Mouse (Mus musculus) lung, embryonic 16.5 days (tissue): ENCODE results near the gene Arpc3. TPM values are rescaled to one million over a fixed set of nuclear protein-coding genes. Genes with fewer than 3 reads are reported as not detected.

ENCODE experiments used
- ATAC-seq: fragments of 200-750 bp; cut with Nextera tagmentation; 2 replicates; pipeline ENCODE4 v1.8.0; 2017; ENCODE audit warnings: low read depth, mild to moderate bottlenecking, moderate library complexity
- H3K27ac ChIP-seq: fragments of 300-500 bp; sonication (generic); 2 replicates; pipeline ENCODE4 v1.5.1; 2014; ENCODE audit warnings: mild to moderate bottlenecking, control low read depth, low read length
- H3K27me3 ChIP-seq: fragments of 300-500 bp; sonication (generic); 2 replicates; pipeline ENCODE4 v1.6.1; 2014; ENCODE audit warnings: low read depth, low read length, mixed read lengths; ENCODE audit not compliant: control insufficient read depth, insufficient read depth
- H3K36me3 ChIP-seq: fragments of 300-500 bp; sonication (generic); 2 replicates; pipeline ENCODE4 v1.6.1; 2014; ENCODE audit warnings: low read length; ENCODE audit not compliant: control insufficient read depth, insufficient read depth
- H3K4me1 ChIP-seq: fragments of 300-500 bp; sonication (generic); replicated peaks from 2 replicates; pipeline ENCODE4 v1.6.1; 2014; ENCODE audit warnings: low read length, mixed read lengths; ENCODE audit not compliant: control insufficient read depth, insufficient read depth
- H3K4me2 ChIP-seq: fragments of 300-500 bp; sonication (generic); 2 replicates; pipeline ENCODE4 v1.6.1; 2014; ENCODE audit warnings: low read depth, low read length, control low read depth
- H3K4me3 ChIP-seq: fragments of 300-500 bp; sonication (generic); 2 replicates; pipeline ENCODE4 v1.5.1; 2014; ENCODE audit warnings: mild to moderate bottlenecking, low read length, control low read depth
- H3K9ac ChIP-seq: fragments of 300-500 bp; sonication (generic); 2 replicates; pipeline ENCODE4 v1.6.1; 2014; ENCODE audit warnings: low read length, control low read depth
- H3K9me3 ChIP-seq: fragments of 300-500 bp; sonication (generic); 2 replicates; pipeline ENCODE4 v1.6.1; 2016; ENCODE audit warnings: low read length; ENCODE audit not compliant: control insufficient read depth
- WGBS: fragments of 180-500 bp; shearing (Covaris S2); extraction: QIAGEN DNeasy Blood & Tissue Kit; methylation state at CpG from one replicate; pipeline ENCODE4 v1.1.7; 2014; 5-methylcytosine and 5-hydroxymethylcytosine counted together
- polyA plus RNA-seq: library from polyadenylated mRNA; unstranded; fragments of >200 nt; fragmentation: Nextera tagmentation; extraction: Ambion mirVana; gene quantifications from 2 replicates; pipeline ENCODE4 v1.2.1, GENCODE M21; 2015

Arpc3 gene
- polyA plus RNA-seq, 1 experiment from 2014 or later = 162 TPM

- no peaks in the 10 kb centered on the region for H3K9me3 ChIP-seq
- peak overlapping the region; percentile 97 for H3K4me3 ChIP-seq
- peaks cover 9% of the 10 kb centered on the region; the same call in 1 of the 2 replicates for H3K4me1 ChIP-seq
- H3K36me3 ChIP-seq = 0 out of 2 replicates have a peak, but pooled peaks cover 2% of the 10 kb centered on the region
- H3K4me2 ChIP-seq = peak overlapping the region; percentile 90
- no peaks in the 10 kb centered on the region for H3K27me3 ChIP-seq
- H3K9ac ChIP-seq = peak overlapping the region; percentile 92
- H3K27ac ChIP-seq = peak overlapping the region; percentile 55; the same call in 1 of the 2 replicates
- WGBS = 11% methylated on average over 19 of the region's 19 CpGs
- 0 out of 2 replicates have a peak, but pooled peaks have one; percentile 9 for ATAC-seq
Observed at GRCm38 (mm10) chr5:122392227-122393004, 738 bp downstream of the Arpc3 start.

- H3K9ac ChIP-seq = no peak overlapping the region
- H3K36me3 ChIP-seq = peaks cover 5% of the 10 kb centered on the region
- H3K4me2 ChIP-seq = no peak overlapping the region
- no peak for ATAC-seq
- H3K9me3 ChIP-seq = no peaks in the 10 kb centered on the region
- no peak overlapping the region for H3K27ac ChIP-seq
- peaks cover 9% of the 10 kb centered on the region; the same call in 1 of the 2 replicates for H3K4me1 ChIP-seq
- H3K27me3 ChIP-seq = no peaks in the 10 kb centered on the region
- no peak overlapping the region for H3K4me3 ChIP-seq
- 62% methylated on average over 2 of the region's 2 CpGs for WGBS
Observed at GRCm38 (mm10) chr5:122393887-122394286, 2.2 kb downstream of the Arpc3 start.

GRCm38 (mm10) chr5:122396791-122397190 is 5.1 kb downstream of the Arpc3 start:
- Histone ChIP-seq H3K36me3 (peaks cover 6% of the 10 kb centered on the region), H3K4me1 (peaks cover 18% of the 10 kb centered on the region; the same call in 1 of the 2 replicates), H3K9me3 (no peaks in the 10 kb centered on the region), H3K4me3 (peak overlapping the region; percentile 19), H3K27ac (peak overlapping the region; percentile 84), H3K27me3 (no peaks in the 10 kb centered on the region), H3K4me2 (peak overlapping the region; percentile 30), H3K9ac (no peak overlapping the region)
- peak; percentile 63 for ATAC-seq
- WGBS = 65% methylated on average over 10 of the region's 10 CpGs

GRCm38 (mm10) chr5:122397495-122397894 is 5.8 kb downstream of the Arpc3 start:
- H3K27ac ChIP-seq = peak overlapping the region; percentile 61
- no peak for ATAC-seq
- no peaks in the 10 kb centered on the region for H3K27me3 ChIP-seq
- H3K4me2 ChIP-seq = no peak overlapping the region
- WGBS = 90% methylated on average over 8 of the region's 8 CpGs
- no peak overlapping the region for H3K9ac ChIP-seq
- H3K9me3 ChIP-seq = no peaks in the 10 kb centered on the region
- H3K4me1 ChIP-seq = peaks cover 16% of the 10 kb centered on the region; the same call in 1 of the 2 replicates
- H3K4me3 ChIP-seq = no peak overlapping the region
- H3K36me3 ChIP-seq = peaks cover 10% of the 10 kb centered on the region

GRCm38 (mm10) chr5:122399871-122400270 is 8.2 kb downstream of the Arpc3 start:
- Histone ChIP-seq H3K4me3 (no peak overlapping the region), H3K9me3 (no peaks in the 10 kb centered on the region), H3K9ac (no peak overlapping the region), H3K4me1 (peaks cover 8% of the 10 kb centered on the region; the same call in 1 of the 2 replicates), H3K4me2 (no peak overlapping the region), H3K27me3 (no peaks in the 10 kb centered on the region), H3K36me3 (peaks cover 27% of the 10 kb centered on the region), H3K27ac (no peak overlapping the region)
- 85% methylated on average over 8 of the region's 8 CpGs for WGBS
- ATAC-seq = no peak

GRCm38 (mm10) chr5:122400628-122401302 is 9.1 kb downstream of the Arpc3 start:
- H3K4me2 ChIP-seq = no peak overlapping the region
- H3K4me1 ChIP-seq = peaks cover 8% of the 10 kb centered on the region; the same call in 1 of the 2 replicates
- peak; percentile 81 for ATAC-seq
- H3K27me3 ChIP-seq = no peaks in the 10 kb centered on the region
- H3K9ac ChIP-seq = no peak overlapping the region
- 55% methylated on average over 18 of the region's 18 CpGs for WGBS
- H3K27ac ChIP-seq = no peak overlapping the region
- no peak overlapping the region for H3K4me3 ChIP-seq
- H3K36me3 ChIP-seq = peaks cover 35% of the 10 kb centered on the region
- no peaks in the 10 kb centered on the region for H3K9me3 ChIP-seq

- ATAC-seq = no peak
- Histone ChIP-seq H3K4me1 (peaks cover 8% of the 10 kb centered on the region; the same call in 1 of the 2 replicates), H3K27ac (no peak overlapping the region), H3K4me3 (no peak overlapping the region), H3K36me3 (peaks cover 38% of the 10 kb centered on the region), H3K9me3 (no peaks in the 10 kb centered on the region), H3K4me2 (no peak overlapping the region), H3K27me3 (no peaks in the 10 kb centered on the region), H3K9ac (no peak overlapping the region)
- WGBS = 25% methylated on average over 8 of the region's 8 CpGs
Observed at GRCm38 (mm10) chr5:122401303-122401640, 9.6 kb downstream of the Arpc3 start.

GRCm38 (mm10) chr5:122402160-122402559 is 10.5 kb downstream of the Arpc3 start:
- no peak overlapping the region for H3K27ac ChIP-seq
- ATAC-seq = no peak

GRCm38 (mm10) chr5:122402772-122403171 is 11.1 kb downstream of the Arpc3 start:
- Histone ChIP-seq H3K9ac (no peak overlapping the region), H3K36me3 (peaks cover 51% of the 10 kb centered on the region), H3K4me2 (no peak overlapping the region), H3K9me3 (0 out of 2 replicates have a peak, but pooled peaks cover 3% of the 10 kb centered on the region), H3K27ac (no peak overlapping the region), H3K4me3 (no peak overlapping the region), H3K4me1 (peaks cover 8% of the 10 kb centered on the region; the same call in 1 of the 2 replicates), H3K27me3 (no peaks in the 10 kb centered on the region)
- ATAC-seq = peak; percentile 80
- 69% methylated on average over 5 of the region's 5 CpGs for WGBS

More at GRCm38 (mm10) chr5:122402160-122402559, 10.5 kb downstream of the Arpc3 start:
- 78% methylated on average over 13 of the region's 13 CpGs for WGBS
- Histone ChIP-seq H3K4me2 (no peak overlapping the region), H3K9ac (no peak overlapping the region), H3K9me3 (0 out of 2 replicates have a peak, but pooled peaks cover 3% of the 10 kb centered on the region), H3K27me3 (no peaks in the 10 kb centered on the region), H3K36me3 (peaks cover 46% of the 10 kb centered on the region), H3K4me1 (peaks cover 8% of the 10 kb centered on the region; the same call in 1 of the 2 replicates), H3K4me3 (no peak overlapping the region)
